Mouse (Mus musculus) heart, embryonic 14.5 days (tissue): ENCODE data around the gene Krt42. TPM values are rescaled to one million over a fixed set of nuclear protein-coding genes. Genes with fewer than 3 reads are reported as not detected.
A peak's percentile ranks its signal among the peaks of the same experiment; 100 is the strongest.
"Not testable (repeated sequence)": the region's sequence is repeated elsewhere in the genome, so short reads cannot be mapped to it uniquely, and the experiment has no call there.

Source experiments
- ATAC-seq: fragments of 200-750 bp; cut with Nextera tagmentation; 2 replicates; pipeline ENCODE4 v1.8.0; 2017; ENCODE audit warnings: low read depth, moderate TSS enrichment; ENCODE audit not compliant: insufficient number of reproducible peaks, insufficient read depth, low FRiP score
- H3K27ac ChIP-seq, 2 experiments: fragments of 200-500 bp in 1 of 2; fragments of 300-500 bp in 1 of 2; sonication (generic) in 1 of 2; replicated peaks in 1 of 2; 2 replicates each; pipeline ENCODE4 v1.5.1; 2012 to 2014; ENCODE audit warnings: low read depth in 2 of 2, low read length in 2 of 2, control low read depth in 1 of 2, mild to moderate bottlenecking in 1 of 2, mixed read lengths in 1 of 2; ENCODE audit not compliant: control insufficient read depth in 1 of 2, insufficient read depth in 1 of 2
- H3K27me3 ChIP-seq: fragments of 300-500 bp; sonication (generic); 2 replicates; pipeline ENCODE4 v1.6.1; 2014; ENCODE audit warnings: mild to moderate bottlenecking, low read length, control low read depth; ENCODE audit not compliant: control insufficient read depth, insufficient read depth
- H3K36me3 ChIP-seq: fragments of 300-500 bp; sonication (generic); 2 replicates; pipeline ENCODE4 v1.6.1; 2014; ENCODE audit warnings: mild to moderate bottlenecking, control low read depth, low read length, mixed read lengths; ENCODE audit not compliant: control insufficient read depth, insufficient read depth
- H3K4me1 ChIP-seq, 2 experiments: fragments of 200-500 bp in 1 of 2; fragments of 300-500 bp in 1 of 2; sonication (generic) in 1 of 2; 2 replicates each; pipeline ENCODE4 v1.6.1; 2012 to 2014; ENCODE audit warnings: low read length in 2 of 2, control low read depth in 1 of 2, mixed read lengths in 1 of 2; ENCODE audit not compliant: control insufficient read depth in 2 of 2, insufficient read depth in 2 of 2
- H3K4me2 ChIP-seq: fragments of 300-500 bp; sonication (generic); 2 replicates; pipeline ENCODE4 v1.6.1; 2014; ENCODE audit warnings: mild to moderate bottlenecking, low read length
- H3K4me3 ChIP-seq, 2 experiments: fragments of 200-500 bp in 1 of 2; fragments of 300-500 bp in 1 of 2; sonication (generic) in 1 of 2; 2 replicates each; pipeline ENCODE4 v1.5.1; 2012 to 2014; ENCODE audit warnings: low read length in 2 of 2, mild to moderate bottlenecking in 2 of 2, control low read depth in 1 of 2, low read depth in 1 of 2, moderate library complexity in 1 of 2; ENCODE audit not compliant: control insufficient read depth in 1 of 2, insufficient read depth in 1 of 2
- H3K9ac ChIP-seq: fragments of 300-500 bp; sonication (generic); 2 replicates; pipeline ENCODE4 v1.6.1; 2014; ENCODE audit warnings: mild to moderate bottlenecking, low read length
- H3K9me3 ChIP-seq: fragments of 300-500 bp; sonication (generic); 2 replicates; pipeline ENCODE4 v1.6.1; 2016; ENCODE audit warnings: low read length, control low read depth; ENCODE audit not compliant: control insufficient read depth
- WGBS: fragments of 180-500 bp; shearing (Covaris S2); extraction: QIAGEN DNeasy Blood & Tissue Kit; methylation state at CpG from one replicate; pipeline ENCODE4 v1.1.7; 2014; 5-methylcytosine and 5-hydroxymethylcytosine counted together
- polyA plus RNA-seq: library from polyadenylated mRNA; unstranded; fragments of >200 nt; fragmentation: Nextera tagmentation; extraction: Ambion mirVana; gene quantifications from 2 replicates; pipeline ENCODE4 v1.2.1, GENCODE M21; 2014

The Krt42 gene
- polyA plus RNA-seq, 1 experiment from 2014 or later, result not detected

- Histone ChIP-seq H3K27ac (no peak within 1 kb of the TSS), H3K9ac (no peak within 1 kb of the TSS), H3K36me3 (no peaks in the 10 kb centered on the region), H3K9me3 (no peaks in the 10 kb centered on the region), H3K27me3 (peaks cover 10% of the 10 kb centered on the region), H3K4me3 (no peak within 1 kb of the TSS), H3K4me1 (no peaks in the 10 kb centered on the region; a peak in 1 of 4 replicates), H3K4me2 (0 out of 2 replicates have a peak within 1 kb of the TSS, but pooled peaks have one; percentile 32)
- ATAC-seq, result no peak
- WGBS, result 62% methylated on average over 20 of the region's 21 CpGs
Measured at GRCm38 (mm10) chr11:100260514-100261234, 9.0 kb downstream of the Krt42 start, which contains the start of gene Krt17. Gene Krt17, minus strand, starts transcription at chr11:100261029.

- Histone ChIP-seq H3K9ac (no peak overlapping the region), H3K4me3 (no peak overlapping the region), H3K27me3 (peaks cover 10% of the 10 kb centered on the region), H3K36me3 (no peaks in the 10 kb centered on the region), H3K4me1 (no peaks in the 10 kb centered on the region; a peak in 1 of 4 replicates), H3K4me2 (no peak overlapping the region), H3K27ac (no peak overlapping the region), H3K9me3 (no peaks in the 10 kb centered on the region)
- ATAC-seq, result no peak
- WGBS, result 82% methylated on average over 9 of the region's 9 CpGs
Measured at GRCm38 (mm10) chr11:100259079-100259478, 10.6 kb downstream of the Krt42 start.

DNA sequence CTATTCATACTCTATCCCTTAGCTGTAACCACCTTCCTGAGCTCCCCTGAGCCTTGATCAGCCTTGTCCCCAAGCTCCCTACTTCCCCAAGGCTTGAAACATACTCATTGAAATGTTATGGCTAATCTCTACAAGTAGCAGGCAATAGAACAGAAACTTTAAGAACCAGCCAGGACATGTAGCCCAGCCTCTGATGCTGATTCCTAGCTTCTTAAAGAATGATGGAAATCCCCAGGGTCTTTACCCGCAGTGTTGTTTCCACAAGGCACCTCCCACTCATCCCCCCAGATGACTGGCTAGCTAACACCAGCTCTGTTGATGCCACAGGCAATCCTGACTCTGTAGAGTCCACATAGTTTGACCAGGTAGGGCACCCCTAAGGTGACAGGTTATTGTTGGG, 11.7 kb downstream of the Krt42 start:
- Histone ChIP-seq H3K4me1 (no peaks in the 10 kb centered on the region; a peak in 1 of 4 replicates), H3K9me3 (no peaks in the 10 kb centered on the region), H3K27me3 (peaks cover 7% of the 10 kb centered on the region; the same call in 1 of the 2 replicates), H3K4me3 (no peak overlapping the region), H3K4me2 (no peak overlapping the region), H3K9ac (no peak overlapping the region), H3K27ac (no peak overlapping the region), H3K36me3 (no peaks in the 10 kb centered on the region)
- no peak for ATAC-seq
- WGBS, result 86% methylated on average over 1 of the region's 1 CpGs

- no peaks in the 10 kb centered on the region for H3K36me3 ChIP-seq
- H3K27ac ChIP-seq, result no peak overlapping the region
- 89% methylated on average over 6 of the region's 6 CpGs for WGBS
- no peak overlapping the region for H3K9ac ChIP-seq
- no peaks in the 10 kb centered on the region for H3K9me3 ChIP-seq
- no peaks in the 10 kb centered on the region for H3K4me1 ChIP-seq
- no peaks in the 10 kb centered on the region for H3K27me3 ChIP-seq
- no peak overlapping the region for H3K4me2 ChIP-seq
- no peak overlapping the region for H3K4me3 ChIP-seq
- no peak for ATAC-seq
Measured at GRCm38 (mm10) chr11:100255514-100255913, 14.2 kb downstream of the Krt42 start.

DNA sequence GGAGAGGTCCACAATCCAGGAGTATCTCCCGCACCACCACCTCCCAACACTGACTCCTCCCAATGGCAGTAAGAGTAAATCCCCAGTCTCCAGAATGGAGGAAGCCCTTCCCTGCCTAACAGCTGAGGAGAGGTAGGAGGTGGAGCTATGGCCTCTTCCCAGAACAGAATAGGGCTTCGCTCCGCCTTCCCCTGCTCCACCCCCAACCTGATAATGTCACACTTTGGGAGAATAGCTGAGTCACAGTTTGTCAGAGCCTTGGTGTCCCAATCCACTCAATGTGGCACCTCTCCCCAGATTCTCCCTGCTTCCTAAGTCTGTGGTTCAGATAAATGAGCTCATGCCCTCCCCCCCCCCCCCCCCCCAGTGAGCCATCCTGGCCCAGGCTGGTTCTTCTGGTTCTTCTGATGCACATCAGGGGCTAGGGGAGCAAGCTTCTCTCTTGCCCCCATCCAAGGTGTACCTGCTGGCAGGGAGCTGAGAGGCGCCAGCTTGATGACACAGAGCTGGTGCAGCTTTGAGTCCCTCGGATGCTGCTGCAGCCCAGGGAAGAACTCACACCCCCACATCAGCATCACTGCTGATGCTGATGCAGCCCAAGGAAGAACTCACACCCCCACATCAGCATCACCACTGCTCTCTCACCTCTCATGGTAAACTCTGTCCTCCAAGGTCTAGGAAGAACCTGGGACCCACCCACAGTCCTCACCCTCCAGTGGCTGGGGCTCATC, 15.1 kb downstream of the Krt42 start:
- Histone ChIP-seq H3K27ac (no peak overlapping the region), H3K4me3 (no peak overlapping the region), H3K4me1 (no peaks in the 10 kb centered on the region), H3K27me3 (no peaks in the 10 kb centered on the region), H3K4me2 (no peak overlapping the region), H3K9ac (no peak overlapping the region), H3K9me3 (no peaks in the 10 kb centered on the region), H3K36me3 (no peaks in the 10 kb centered on the region)
- ATAC-seq, result no peak
- 50% methylated on average over 5 of the region's 5 CpGs for WGBS

- no peak within 1 kb of the TSS for H3K4me3 ChIP-seq
- H3K4me2 ChIP-seq, result no peak within 1 kb of the TSS
- H3K9ac ChIP-seq, result no peak within 1 kb of the TSS
- no peaks in the 10 kb centered on the region for H3K4me1 ChIP-seq
- H3K27ac ChIP-seq, result no peak within 1 kb of the TSS
- no peaks in the 10 kb centered on the region for H3K27me3 ChIP-seq
- no peaks in the 10 kb centered on the region for H3K36me3 ChIP-seq
- WGBS, result 70% methylated on average over 7 of the region's 7 CpGs
- no peaks in the 10 kb centered on the region for H3K9me3 ChIP-seq
- ATAC-seq, result no peak
Measured at GRCm38 (mm10) chr11:100248852-100249465, 20.7 kb downstream of the Krt42 start, which contains the start of gene Krt16. Gene Krt16, minus strand, starts transcription at chr11:100248902.

DNA sequence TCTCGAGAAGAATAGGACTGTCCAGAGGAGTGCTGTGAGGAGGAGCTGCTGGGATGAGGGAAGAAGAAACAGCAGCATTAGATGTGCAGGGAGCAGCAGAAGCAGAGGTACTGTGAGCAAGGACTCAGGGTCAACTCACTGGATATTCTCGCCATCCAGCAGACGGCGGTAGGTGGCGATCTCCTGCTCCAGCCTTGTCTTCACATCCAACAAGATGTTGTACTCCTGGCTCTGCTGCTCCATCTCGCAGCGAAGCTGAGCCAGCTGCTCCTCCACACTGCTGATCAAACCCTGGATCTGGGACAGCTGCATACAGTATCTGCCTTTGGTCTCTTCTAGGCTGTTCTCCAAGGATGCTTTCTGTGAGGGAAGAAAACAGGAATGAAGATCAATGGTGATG, 23.2 kb downstream of the Krt42 start:
- 59% methylated on average over 7 of the region's 7 CpGs for WGBS
- not testable (repeated sequence) for ATAC-seq

More for the DNA sequence above, 23.2 kb downstream of the Krt42 start:
- H3K9me3 ChIP-seq, H3K27me3 ChIP-seq, H3K27ac ChIP-seq, H3K9ac ChIP-seq, H3K36me3 ChIP-seq, H3K4me3 ChIP-seq, H3K4me2 ChIP-seq, H3K4me1 ChIP-seq: not testable (repeated sequence)
